Mouse (Mus musculus) left cerebral cortex, adult 2 months (tissue): ENCODE results near the gene Gm49661. TPM values are rescaled to one million over a fixed set of nuclear protein-coding genes. Genes with fewer than 3 reads are reported as not detected.

Source experiments
- DNase-seq, 2 experiments: peaks; one replicate each; pipeline ENCODE4 v3.0.0; 2021 to 2022; ENCODE audit warnings: low spot score in 2 of 2, mixed read lengths in 1 of 2; ENCODE audit errors: extremely low spot score in 1 of 2
- H3K27ac ChIP-seq: fragments of 200-600 bp; 2 replicates; pipeline ENCODE4 v1.8.1; 2022
- H3K4me3 ChIP-seq: fragments of 200-600 bp; 2 replicates; pipeline ENCODE4 v1.8.1; 2022
- CTCF ChIP-seq: fragments of 200-600 bp; IDR thresholded peaks from 2 replicates; pipeline ENCODE4 v1.8.1; 2022; ENCODE audit warnings: antibody characterized with exemption, mild to moderate bottlenecking, moderate library complexity
- intact Hi-C: fragments of 180-260 bp; cut with DNase I; formaldehyde crosslinking; loops from one replicate; pipeline ENCODE4 v1.15.1; 2025
- total RNA-seq, 2 experiments: library from RNA; stranded (reverse); gene quantifications; 2 replicates each; pipeline ENCODE4 v1.2.3; 2021

Gm49661 gene
- total RNA-seq, 2 experiments from 2014 or later = not detected

DNA sequence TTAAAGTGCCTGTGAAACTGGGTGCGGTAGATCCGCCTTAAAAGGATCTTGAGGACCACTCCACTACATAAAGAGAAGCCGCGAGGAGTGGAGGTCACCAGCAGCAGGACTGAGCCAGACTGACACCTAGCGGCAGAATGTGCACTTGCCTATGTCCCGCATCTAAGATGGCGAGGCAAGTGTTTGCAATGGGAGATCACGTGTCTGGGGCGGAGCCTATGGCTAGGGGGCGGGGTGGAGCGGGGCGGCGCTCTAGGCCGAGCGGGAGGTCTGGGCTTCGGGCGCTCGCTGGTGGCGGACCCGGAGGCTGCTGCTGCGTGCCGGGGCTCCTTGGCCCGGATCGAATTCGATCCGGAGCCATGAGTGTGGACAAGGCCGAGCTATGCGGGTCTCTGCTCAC is 21.1 kb upstream of the Gm49661 start, which contains the start of gene Hook2:
Gene Hook2, plus strand, starts transcription at position 255 of the 400 bp plus-strand sequence.
- intact Hi-C loops = loop anchor here (1.0 kb wide), 1 partner anchor 16 kb away; no protein-coding TSS in a partner anchor
- DNase-seq = peak; percentile 95 to 96
- TF ChIP-seq CTCF = peak; percentile 70
- Histone ChIP-seq H3K4me3 (peak within 1 kb of the TSS; percentile 71), H3K27ac (peak within 1 kb of the TSS; percentile 82)

DNA sequence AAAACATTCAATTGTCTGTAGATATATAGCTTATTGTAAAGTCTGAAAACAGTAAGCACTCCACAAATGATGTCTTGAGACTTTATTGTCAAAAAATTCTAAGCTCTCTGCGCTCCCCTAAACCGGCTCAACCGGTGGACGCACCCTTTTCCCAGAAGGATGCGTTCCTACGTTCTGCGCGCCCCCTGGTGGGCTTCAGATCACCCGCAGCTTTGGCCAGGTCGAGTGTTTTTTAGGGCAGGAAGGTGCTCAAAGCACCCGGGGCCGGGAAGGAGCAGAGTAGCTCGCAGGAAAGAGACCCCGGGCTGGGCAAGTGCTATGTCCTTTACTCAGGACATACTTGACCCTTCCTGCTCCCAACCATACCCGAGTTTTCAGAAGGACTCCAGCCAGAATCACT is 20.6 kb upstream of the Gm49661 start:
- H3K4me3 ChIP-seq = peak overlapping the region; percentile 71
- peak; percentile 86 to 88 for DNase-seq
- intact Hi-C loops = loop anchor here (1.0 kb wide), 1 partner anchor 16 kb away; no protein-coding TSS in a partner anchor
- peak; percentile 66 for TF ChIP-seq CTCF
- H3K27ac ChIP-seq = peak overlapping the region; percentile 82

DNA sequence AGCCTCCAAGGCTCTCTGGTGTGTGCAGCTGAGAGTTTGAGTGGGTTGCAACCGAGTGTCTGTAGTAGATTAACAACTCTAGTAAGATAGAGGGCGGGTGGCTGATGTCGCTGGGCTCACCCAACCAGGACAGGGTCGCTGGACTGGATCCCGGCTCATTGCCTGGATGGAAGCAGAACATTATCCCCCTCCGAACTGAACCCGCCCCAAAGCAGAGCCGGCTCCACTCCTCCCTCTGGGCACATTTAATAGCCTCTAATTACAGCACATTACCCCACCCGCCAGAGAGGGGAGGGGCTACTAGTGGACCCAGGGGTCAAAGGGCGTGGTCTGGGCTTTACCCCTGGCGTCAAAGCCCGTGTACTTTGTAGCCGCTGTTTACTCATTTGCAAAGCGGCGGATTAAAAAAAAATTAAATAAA is 20.1 kb upstream of the Gm49661 start:
- Histone ChIP-seq H3K27ac (peak overlapping the region; percentile 82), H3K4me3 (peak overlapping the region; percentile 71; the same call in 1 of the 2 replicates)
- no peak for DNase-seq
- TF ChIP-seq CTCF = no peak
- intact Hi-C loops = no loop called here

DNA sequence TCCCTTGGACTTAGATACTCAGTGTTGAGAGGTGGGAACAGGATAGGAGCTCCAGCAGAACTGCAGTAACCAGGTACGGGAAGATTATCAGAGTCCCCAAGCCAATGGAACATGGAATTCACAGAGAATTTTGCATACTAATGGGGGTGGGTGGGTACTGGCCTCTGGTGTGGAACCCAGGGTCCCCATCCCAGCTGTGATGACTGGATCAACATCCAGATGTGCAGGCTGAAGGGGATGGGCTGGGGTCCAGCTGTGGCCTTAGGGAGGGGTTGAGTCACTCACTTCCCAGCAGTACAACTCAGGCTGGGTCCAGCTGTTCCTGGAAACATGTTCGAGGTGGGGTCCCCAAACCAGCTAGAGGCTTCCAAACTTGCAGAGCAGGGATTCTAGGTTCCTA is 18.7 kb upstream of the Gm49661 start:
- no peak for TF ChIP-seq CTCF
- intact Hi-C loops = no loop called here

DNA sequence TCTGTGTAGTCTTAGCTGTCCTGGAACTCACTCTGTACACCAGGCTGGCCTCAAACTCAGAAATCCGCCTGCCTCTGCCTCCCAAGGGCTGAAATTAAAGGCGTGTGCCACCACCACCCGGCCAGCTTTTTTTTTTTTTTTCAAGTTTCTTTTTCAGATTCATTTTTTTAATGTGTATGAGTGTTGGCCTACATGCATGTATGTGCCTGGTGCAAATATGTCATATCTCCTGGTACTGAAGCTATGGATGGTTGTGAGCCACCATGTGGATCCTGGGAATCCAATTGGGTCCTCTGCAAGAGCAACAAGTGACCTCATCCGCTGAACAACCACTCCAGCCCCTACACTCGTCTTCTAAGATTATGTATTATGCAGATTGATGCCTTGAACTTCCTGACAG is 18.2 kb upstream of the Gm49661 start:
- intact Hi-C loops = no loop called here
- TF ChIP-seq CTCF = no peak
- no peak overlapping the region for H3K4me3 ChIP-seq
- no peak overlapping the region for H3K27ac ChIP-seq
- no peak for DNase-seq

More for the DNA sequence above, 18.7 kb upstream of the Gm49661 start:
- Histone ChIP-seq H3K27ac (no peak overlapping the region), H3K4me3 (no peak overlapping the region)
- no peak for DNase-seq

DNA sequence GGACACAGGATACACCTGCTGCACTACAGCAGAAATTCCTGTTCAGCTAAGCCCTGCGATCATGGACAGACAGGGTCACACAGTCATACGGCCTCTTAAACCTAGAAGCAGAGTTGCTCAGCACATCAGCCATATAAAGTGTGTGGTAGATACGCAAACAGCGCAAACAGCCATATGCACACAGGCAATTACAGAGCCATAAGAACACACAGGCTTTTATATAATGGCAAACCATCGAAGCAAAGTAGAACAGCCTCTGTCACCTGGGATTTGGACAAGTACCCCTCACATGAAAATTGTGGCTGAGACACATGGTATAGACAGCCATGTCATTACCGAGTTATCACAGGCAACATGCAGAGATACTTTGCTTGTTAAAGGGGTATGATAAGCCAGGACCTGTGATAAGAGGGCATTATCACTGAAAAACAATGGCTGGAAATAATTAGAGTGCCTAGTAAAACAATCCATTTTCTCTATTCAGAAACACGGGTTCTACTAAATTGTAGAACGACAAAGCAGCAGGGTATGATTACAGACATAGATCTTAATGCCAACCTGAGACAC is 17.2 kb upstream of the Gm49661 start:
- DNase-seq = no peak
- no peak for TF ChIP-seq CTCF
- intact Hi-C loops = loop anchor here (1.0 kb wide), 1 partner anchor 8 kb away; the partner anchor contains the start of gene Junb
- H3K27ac ChIP-seq = peak overlapping the region; percentile 91
- peak overlapping the region; percentile 60 for H3K4me3 ChIP-seq

DNA sequence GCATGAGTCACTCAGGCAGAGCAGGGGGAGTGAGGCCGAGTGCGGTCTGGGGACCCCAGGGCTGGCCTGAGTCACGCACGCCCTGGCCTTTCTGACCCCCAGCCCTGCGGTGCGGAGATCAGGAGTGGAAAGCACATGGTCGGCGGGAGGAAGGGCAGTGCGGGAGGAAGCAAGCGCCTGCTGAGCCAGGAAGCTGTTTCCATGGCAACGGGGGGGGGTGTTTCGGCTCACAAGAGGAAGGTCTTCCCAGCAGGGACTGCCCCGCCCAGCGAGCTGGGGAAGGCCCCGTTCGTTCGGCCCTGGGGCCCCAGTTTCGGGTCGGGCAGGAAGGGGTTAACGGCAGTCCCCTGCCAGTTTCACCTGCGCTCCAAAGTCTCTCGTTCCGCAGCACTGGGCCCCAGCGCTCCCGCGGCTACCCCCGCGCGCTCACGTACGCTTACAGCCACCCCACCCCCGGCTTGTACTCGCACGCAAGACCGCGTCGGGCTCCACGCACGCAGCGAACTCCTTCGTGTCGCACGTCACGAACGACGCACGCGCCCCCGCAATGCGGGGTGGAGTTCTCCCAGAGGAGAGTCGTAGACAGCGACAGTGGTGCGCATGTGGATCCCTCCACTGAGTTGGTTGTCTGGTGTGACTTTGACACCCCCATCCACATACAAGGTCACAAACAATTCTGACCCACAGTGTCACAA is 16.6 kb upstream of the Gm49661 start:
- intact Hi-C loops = loop anchor here (1.0 kb wide), 1 partner anchor 8 kb away; the partner anchor contains the start of gene Junb
- DNase-seq = peak; percentile 93 to 96
- H3K4me3 ChIP-seq = peak overlapping the region; percentile 60
- peak overlapping the region; percentile 91 for H3K27ac ChIP-seq
- no peak for TF ChIP-seq CTCF

DNA sequence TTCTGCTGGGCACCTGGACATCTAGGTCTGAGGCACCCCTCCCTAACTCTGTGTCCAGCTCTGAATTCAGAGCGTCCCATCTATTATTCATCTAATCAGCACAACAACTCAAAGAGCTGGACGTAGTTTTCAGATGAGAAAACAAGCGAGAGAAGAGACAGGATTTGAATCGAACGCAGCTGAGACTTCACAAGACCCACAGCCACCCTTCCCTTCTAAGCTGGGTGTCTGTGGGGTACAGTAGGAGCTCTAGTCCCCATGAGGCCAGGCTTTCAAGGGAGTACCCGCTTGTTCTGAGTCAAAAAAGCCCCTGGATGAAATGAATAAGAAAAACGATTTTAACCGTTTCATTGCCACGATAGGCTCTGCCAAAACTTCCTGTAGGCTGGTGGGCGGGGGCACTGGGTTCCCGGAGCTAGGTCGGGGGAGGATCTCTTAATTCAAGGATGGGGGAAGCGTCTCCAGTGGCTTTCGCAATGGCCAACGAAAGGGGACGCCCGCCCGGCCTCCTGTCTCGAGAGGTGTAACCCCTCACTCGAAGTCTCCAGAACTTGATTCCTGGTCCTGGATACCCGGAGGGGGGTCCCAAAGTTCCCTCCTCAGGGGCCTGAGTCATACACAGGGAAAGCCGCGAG is 15.9 kb upstream of the Gm49661 start:
- DNase-seq = no peak
- peak overlapping the region; percentile 60 for H3K4me3 ChIP-seq
- intact Hi-C loops = no loop called here
- TF ChIP-seq CTCF = no peak
- H3K27ac ChIP-seq = peak overlapping the region; percentile 91

DNA sequence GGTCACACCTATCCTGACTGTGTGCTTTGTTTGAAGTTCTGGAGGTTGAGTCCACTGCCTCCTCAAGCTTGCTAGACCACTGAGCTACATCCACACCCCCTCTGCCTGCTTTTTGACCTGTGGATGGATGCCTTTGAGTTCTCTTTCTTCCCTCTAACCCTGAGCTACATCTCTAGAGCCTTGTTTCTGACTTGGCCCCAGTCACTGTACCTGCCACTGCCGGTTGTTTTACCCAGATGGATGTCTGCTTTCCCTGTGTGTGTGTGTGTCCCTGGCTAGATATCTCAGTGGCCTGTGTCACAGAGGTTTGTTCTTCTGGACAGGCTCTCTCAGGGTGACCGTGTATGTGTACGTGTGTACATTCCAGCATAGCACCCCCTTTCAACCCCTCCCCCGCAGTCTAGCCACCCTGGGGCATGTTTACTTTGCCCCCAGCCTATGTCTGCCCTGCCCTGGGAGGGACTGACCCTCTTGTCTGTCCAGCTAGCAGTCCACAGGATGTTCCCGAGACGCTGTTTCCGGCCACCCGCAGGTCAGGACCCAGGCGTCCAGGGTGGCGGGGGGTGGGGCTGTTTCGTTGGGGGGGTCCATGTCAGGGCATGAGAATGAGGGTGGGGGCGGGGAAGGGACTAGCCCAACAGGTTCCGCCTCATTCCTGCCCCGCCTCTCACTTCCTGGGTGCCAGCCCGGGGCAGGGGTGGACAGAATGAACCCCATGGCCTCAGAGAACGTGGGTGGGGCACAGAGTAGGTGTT is 15.2 kb upstream of the Gm49661 start:
- H3K4me3 ChIP-seq = peak overlapping the region; percentile 60
- peak overlapping the region; percentile 91 for H3K27ac ChIP-seq
- intact Hi-C loops = no loop called here
- no peak for DNase-seq
- TF ChIP-seq CTCF = no peak

DNA sequence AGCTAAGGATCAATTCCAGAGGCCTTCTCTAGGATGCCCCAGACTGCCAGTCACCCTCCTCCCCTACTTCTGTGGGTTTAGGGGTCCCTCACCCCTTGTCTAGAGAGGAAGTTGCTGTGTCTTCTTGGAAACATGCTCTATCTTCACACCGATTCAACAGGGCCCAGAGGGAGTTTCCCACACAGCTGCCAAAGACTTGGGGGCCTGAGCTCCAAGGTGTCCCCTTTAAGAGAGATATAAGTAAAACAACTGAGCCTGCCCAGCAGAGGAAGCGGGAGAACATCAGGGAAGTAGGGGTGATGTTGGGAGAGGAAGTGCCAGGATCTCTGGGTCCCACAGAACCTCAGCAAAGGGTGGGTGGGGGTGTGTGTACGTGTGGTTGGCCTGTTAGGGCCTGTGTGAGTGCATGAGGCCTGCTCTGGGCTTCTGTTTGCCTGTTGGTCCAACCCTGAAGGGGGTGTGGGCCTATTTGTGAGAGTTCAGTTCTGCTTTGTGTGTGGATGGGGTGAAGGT is 13.3 kb upstream of the Gm49661 start:
- intact Hi-C loops = no loop called here
- Histone ChIP-seq H3K4me3 (no peak overlapping the region), H3K27ac (no peak overlapping the region)
- DNase-seq = no peak
- TF ChIP-seq CTCF = no peak
